ENCODE assay signal across 9 mouse cellular contexts in the genomic region with DNA sequence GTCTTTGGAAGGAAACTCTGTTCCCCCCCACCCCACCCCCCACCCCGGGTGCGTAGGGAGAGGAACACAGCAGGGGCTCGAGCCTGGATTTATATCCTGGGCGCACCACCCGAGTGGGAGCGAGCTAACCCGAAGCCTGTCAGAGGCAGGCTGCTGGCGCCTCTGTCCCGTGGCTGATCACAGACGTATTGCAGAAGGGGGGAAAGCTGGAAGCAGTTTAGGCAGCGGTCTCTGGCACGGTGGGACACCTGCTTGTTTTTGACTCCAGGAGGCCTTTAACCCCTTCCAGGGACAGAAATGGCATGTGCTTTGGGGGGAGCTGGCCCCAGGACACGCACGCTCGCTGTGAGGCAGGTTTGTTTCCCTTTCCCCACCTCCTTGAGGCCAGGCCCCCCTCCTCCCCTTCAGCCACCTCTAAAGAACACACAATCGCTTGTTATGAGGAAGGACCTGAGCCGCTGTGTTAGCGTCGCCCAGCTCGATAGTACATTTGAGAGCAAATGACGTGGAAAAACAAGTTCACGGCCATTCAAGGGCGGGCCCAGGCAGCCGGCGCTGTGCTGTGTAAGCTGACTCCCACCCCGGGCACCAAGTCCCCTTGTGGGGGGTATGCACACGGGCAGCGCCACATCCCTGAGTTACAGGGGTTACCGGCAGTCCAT. TPM values are rescaled to one million over a fixed set of nuclear protein-coding genes. Genes with fewer than 3 reads are reported as not detected.
DNase-seq lines count a peak whose midpoint lies in the region; ATAC-seq and TF ChIP-seq lines count a peak whose summit lies in the region.
"Had no signal": no experiment of that assay in that cellular context is flagged by ENCODE, and none has a peak within 500 bp of the region (broad histone marks: within the 10 kb centered on the region; RNA-seq: fewer than 3 reads in every experiment).

No protein-coding gene starts in this region.

- peak overlapping the region; percentile 39 for H3K4me2 ChIP-seq in embryonic facial prominence, embryonic 11.5 days (ENCODE audit: low read depth, low read length)
- peak overlapping the region; percentile 61 for H3K4me2 ChIP-seq in neural tube, embryonic 12.5 days (replicated peaks)

- peak overlapping the region; percentile 21 for H3K4me3 ChIP-seq in kidney, adult 2 months (ENCODE audit: insufficient read depth, low read depth, low read length)
- peak overlapping the region; percentile 16 for H3K4me3 ChIP-seq in embryonic facial prominence, embryonic 11.5 days (ENCODE audit: low read depth, low read length)
- 0 out of 2 replicates have a peak overlapping the region, but pooled peaks have one; percentile 3 for H3K4me3 ChIP-seq in liver, adult 2 months (ENCODE audit: insufficient read depth, low read depth, low read length)
- peak overlapping the region; percentile 9; the same call in 1 of the 2 replicates for H3K4me3 ChIP-seq in neural tube, embryonic 12.5 days

- no peak for TF ChIP-seq POLR2A in kidney, adult 2 months (IDR thresholded peaks at IDR 0.05; ENCODE audit: low read depth, low read length)
- no peak for TF ChIP-seq POLR2A in liver, adult 2 months (IDR thresholded peaks at IDR 0.05; ENCODE audit: extremely low read depth, insufficient read depth, low read length)

- ATAC-seq in embryonic facial prominence, embryonic 11.5 days (replicated peaks; ENCODE audit: insufficient number of reproducible peaks, low FRiP score, low TSS enrichment, low read depth) = peak; percentile 29; the same call in 1 of the 2 replicates
- ATAC-seq in neural tube, embryonic 12.5 days (ENCODE audit: low FRiP score, low read depth) = peak; percentile 63
- ATAC-seq: Patski had no signal

- no peaks in the 10 kb centered on the region for H3K27me3 ChIP-seq in kidney, adult 2 months (replicated peaks; ENCODE audit: control insufficient read depth, insufficient read depth, low read length)
- H3K27me3 ChIP-seq in embryonic facial prominence, embryonic 11.5 days (ENCODE audit: control insufficient read depth, insufficient read depth, low read length) = no peaks in the 10 kb centered on the region
- H3K27me3 ChIP-seq in liver, adult 2 months (ENCODE audit: control insufficient read depth, insufficient read depth, low read length) = peaks cover 3% of the 10 kb centered on the region; the same call in 1 of the 2 replicates
- H3K27me3 ChIP-seq in neural tube, embryonic 12.5 days (replicated peaks) = 0 out of 2 replicates have a peak, but pooled peaks cover 4% of the 10 kb centered on the region

- DNase-seq in kidney, adult 2 months = no peak
- no peak for DNase-seq in kidney, adult 9 months
- DNase-seq in embryonic facial prominence, embryonic 11.5 days (ENCODE audit: low spot score) = peak; percentile 71
- peak; percentile 52 for DNase-seq in heart, postnatal 4 days
- DNase-seq in liver, adult 2 months (ENCODE audit: extremely low read depth, low read depth, low spot score) = no peak
- DNase-seq in frontal cortex, postnatal 10 days (ENCODE audit: low spot score in 2 of 2) = no peak
- no peak for DNase-seq in natural killer cell, adult 2 months (ENCODE audit: low spot score in 2 of 2)

- H3K27ac ChIP-seq in kidney, adult 2 months (ENCODE audit: insufficient read depth, low read depth, low read length) = no peak overlapping the region
- peak overlapping the region; percentile 72 for H3K27ac ChIP-seq in embryonic facial prominence, embryonic 11.5 days (replicated peaks; ENCODE audit: low read depth, low read length)
- H3K27ac ChIP-seq in liver, adult 2 months (replicated peaks; ENCODE audit: insufficient read depth, low read depth, low read length) = no peak overlapping the region
- 0 out of 2 replicates have a peak overlapping the region, but pooled peaks have one; percentile 20 for H3K27ac ChIP-seq in neural tube, embryonic 12.5 days

- no peaks in the 10 kb centered on the region for H3K79me2 ChIP-seq in liver, adult 2 months (ENCODE audit: control insufficient read depth, insufficient read depth, low read length)

- H3K4me1 ChIP-seq in kidney, adult 2 months (ENCODE audit: control insufficient read depth, insufficient read depth, low read length) = no peaks in the 10 kb centered on the region
- peaks cover 20% of the 10 kb centered on the region for H3K4me1 ChIP-seq in embryonic facial prominence, embryonic 11.5 days (ENCODE audit: control insufficient read depth, insufficient read depth, low read length)
- H3K4me1 ChIP-seq in liver, adult 2 months (ENCODE audit: control insufficient read depth, insufficient read depth, low read length) = no peaks in the 10 kb centered on the region
- H3K4me1 ChIP-seq in neural tube, embryonic 12.5 days = peaks cover 30% of the 10 kb centered on the region

- WGBS in kidney, adult 2 months = 9% methylated on average over 29 of the region's 29 CpGs
- WGBS in embryonic facial prominence, embryonic 11.5 days = 2% methylated on average over 29 of the region's 29 CpGs
- WGBS in liver, adult 2 months = 29% methylated on average over 29 of the region's 29 CpGs
- 3% methylated on average over 29 of the region's 29 CpGs for WGBS in neural tube, embryonic 12.5 days

- peak overlapping the region; percentile 29 for H3K9ac ChIP-seq in embryonic facial prominence, embryonic 11.5 days (replicated peaks; ENCODE audit: low read length)
- no peak overlapping the region for H3K9ac ChIP-seq in liver, adult 2 months (ENCODE audit: low read depth, low read length)
- H3K9ac ChIP-seq in neural tube, embryonic 12.5 days = peak overlapping the region; percentile 38

- H3K9me3 ChIP-seq in embryonic facial prominence, embryonic 11.5 days (replicated peaks; ENCODE audit: control insufficient read depth, low read length) = no peaks in the 10 kb centered on the region
- H3K9me3 ChIP-seq in neural tube, embryonic 12.5 days = no peaks in the 10 kb centered on the region

- no peak for TF ChIP-seq CTCF in kidney, adult 2 months (conservative IDR thresholded peaks at IDR 0.05; ENCODE audit: insufficient read depth, insufficient read length, low read depth, low read length)
- no peak for TF ChIP-seq CTCF in liver, adult 2 months (IDR thresholded peaks at IDR 0.05; ENCODE audit: low read depth, low read length)

- H3K36me3 ChIP-seq in kidney, adult 2 months (ENCODE audit: control insufficient read depth, insufficient read depth, low read length) = no peaks in the 10 kb centered on the region
- no peaks in the 10 kb centered on the region for H3K36me3 ChIP-seq in embryonic facial prominence, embryonic 11.5 days (replicated peaks; ENCODE audit: control insufficient read depth, insufficient read depth, low read depth, low read length)
- H3K36me3 ChIP-seq in liver, adult 2 months (ENCODE audit: control insufficient read depth, insufficient read depth, low read length) = no peaks in the 10 kb centered on the region
- no peaks in the 10 kb centered on the region for H3K36me3 ChIP-seq in neural tube, embryonic 12.5 days

RNA-seq across cellular contexts. Expression of gene Wfikkn2, which starts 2.9 kb away (rescaled TPM):
- 0.33 and 0.38 TPM in 2 replicates for polyA plus RNA-seq in kidney, adult 2 months (2012; rRNA removed)
- polyA plus RNA-seq in embryonic facial prominence, embryonic 11.5 days (2014; fragmentation: Nextera tagmentation; extraction: Ambion mirVana) = 4.2 and 5.0 TPM in 2 replicates
- total RNA-seq in heart, postnatal 4 days (2021) = 1 to 10 TPM; 2.0 TPM
- total RNA-seq in liver, adult 2 months (2014; rRNA removed) = under 0.01 TPM in 1 of 2 replicates, not detected in the other
- 0.04 TPM in 1 of 2 replicates, not detected in the other for polyA plus RNA-seq in liver, adult 2 months (2012; rRNA removed)
- polyA plus RNA-seq in neural tube, embryonic 12.5 days (2016; fragmentation: Nextera tagmentation; extraction: Ambion mirVana) = 3.3 and 3.7 TPM in 2 replicates

RNA-seq across cellular contexts. Expression of gene Tob1, which starts 31.6 kb away (rescaled TPM):
- polyA plus RNA-seq in kidney, adult 2 months (2012; rRNA removed) = 45.0 and 54.8 TPM in 2 replicates
- 32.0 and 32.8 TPM in 2 replicates for polyA plus RNA-seq in embryonic facial prominence, embryonic 11.5 days (2014; fragmentation: Nextera tagmentation; extraction: Ambion mirVana)
- 10 to 100 TPM; 62.2 to 69.9 TPM for total RNA-seq in heart, postnatal 4 days (2021)
- 39.9 and 50.1 TPM in 2 replicates for total RNA-seq in liver, adult 2 months (2014; rRNA removed)
- polyA plus RNA-seq in liver, adult 2 months (2012; rRNA removed) = 47.1 and 72.2 TPM in 2 replicates
- polyA plus RNA-seq in neural tube, embryonic 12.5 days (2016; fragmentation: Nextera tagmentation; extraction: Ambion mirVana) = 41.7 and 43.3 TPM in 2 replicates

RNA-seq across cellular contexts. Expression of gene Gm21885, which starts 38.8 kb away (rescaled TPM):
- not detected in 2 replicates for polyA plus RNA-seq in kidney, adult 2 months (2012; rRNA removed)
- 0.29 TPM in 1 of 2 replicates, not detected in the other for polyA plus RNA-seq in embryonic facial prominence, embryonic 11.5 days (2014; fragmentation: Nextera tagmentation; extraction: Ambion mirVana)
- total RNA-seq in heart, postnatal 4 days (2021) = not detected
- 0.67 TPM in 1 of 2 replicates, not detected in the other for total RNA-seq in liver, adult 2 months (2014; rRNA removed)
- 0.16 and 0.49 TPM in 2 replicates for polyA plus RNA-seq in liver, adult 2 months (2012; rRNA removed)
- not detected in 2 replicates for polyA plus RNA-seq in neural tube, embryonic 12.5 days (2016; fragmentation: Nextera tagmentation; extraction: Ambion mirVana)
- polyA plus RNA-seq: Patski had no signal

Comparison
In these comparisons a context has a peak if more than half of its experiments do, and no peak if none do; other contexts are left out.
1. DNase-seq: peak in embryonic facial prominence, embryonic 11.5 days (single experiment) and heart, postnatal 4 days (single experiment); none in kidney, adult 2 months (single experiment), kidney, adult 9 months (single experiment), liver, adult 2 months (single experiment), frontal cortex, postnatal 10 days (0 of 2) and natural killer cell, adult 2 months (0 of 2).
2. H3K27ac ChIP-seq: peak in embryonic facial prominence, embryonic 11.5 days (single experiment) and neural tube, embryonic 12.5 days (single experiment); none in kidney, adult 2 months (single experiment) and liver, adult 2 months (single experiment).
3. Peak in every context shown above with its lines, with median percentiles within 50 percentile points of each other: H3K4me3 ChIP-seq.